Mouse (Mus musculus): ENCODE measurements at regions not wholly inside any gene's neighbourhood (a gene's known extent, or its start where the extent isn't known, plus 50 kb on each side); places are given as distances from the start of the nearest gene placed in this dataset.

DNA sequence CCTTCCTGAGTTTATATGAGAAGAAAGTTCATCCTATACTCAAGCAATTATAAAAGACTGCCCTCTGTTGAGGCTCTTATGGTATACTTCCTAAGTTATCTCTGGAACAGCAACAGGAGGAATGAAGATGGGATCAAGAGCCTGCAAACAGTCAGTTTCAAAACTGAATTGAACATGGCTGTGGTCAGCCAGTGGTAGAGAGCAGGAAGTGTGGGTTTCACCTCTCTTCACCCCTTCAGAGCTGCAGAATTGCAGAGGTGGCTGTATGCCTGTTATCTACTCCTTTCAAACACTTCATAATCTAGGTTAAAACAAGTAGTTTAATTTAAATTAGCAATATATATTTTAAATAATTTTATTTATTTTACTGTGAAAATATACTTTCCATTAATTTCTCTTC lies 854.8 kb upstream of the Sel1l start:
- peak; percentile 80 for ATAC-seq (ENCODE audit: poor library complexity, severe bottlenecking)

DNA sequence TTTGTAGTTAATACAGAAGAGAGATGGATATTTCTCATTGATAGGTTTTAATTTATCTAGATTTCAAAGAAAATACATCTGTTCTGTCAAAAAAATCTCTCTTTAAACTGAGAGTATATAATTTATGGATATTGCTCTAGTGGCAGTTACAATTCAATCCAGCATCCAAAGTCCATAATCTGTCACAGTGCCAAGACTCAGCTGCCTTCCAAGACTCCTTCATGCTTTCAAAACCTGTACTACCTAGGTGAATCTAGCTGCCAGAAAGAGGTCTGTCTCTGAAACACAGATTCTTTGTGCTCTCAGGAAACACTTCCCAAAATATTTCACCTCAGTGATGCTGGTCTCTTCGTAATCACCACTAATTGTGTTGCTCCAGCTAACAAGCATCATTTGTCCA lies 844.0 kb upstream of the Sel1l start:
- no peak for ATAC-seq (ENCODE audit: poor library complexity, severe bottlenecking)

- peak; percentile 70 for ATAC-seq (ENCODE audit: poor library complexity, severe bottlenecking)
Measured at GRCm38 (mm10) chr12:92672396-92672795, 823.4 kb upstream of the Sel1l start.

DNA sequence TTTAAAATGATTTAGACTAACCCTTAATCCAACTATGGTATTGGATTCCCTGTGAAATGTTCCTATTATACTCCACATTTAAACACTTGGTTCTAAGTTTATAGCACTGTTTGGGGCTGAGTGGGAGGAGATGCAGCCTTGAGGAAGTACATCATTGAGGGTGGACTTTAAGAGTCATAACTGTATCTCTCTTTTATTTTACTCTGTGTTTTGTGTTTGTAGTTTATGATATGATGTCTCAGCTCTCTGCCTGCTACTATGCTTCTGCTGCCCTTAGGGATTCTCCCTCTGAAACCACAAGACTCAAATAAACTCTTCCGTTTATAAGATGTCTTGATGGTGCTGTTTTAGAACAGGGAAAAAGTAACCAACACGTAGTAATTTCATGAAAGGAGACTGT lies 797.7 kb upstream of the Sel1l start:
- ATAC-seq (ENCODE audit: poor library complexity, severe bottlenecking), result no peak

DNA sequence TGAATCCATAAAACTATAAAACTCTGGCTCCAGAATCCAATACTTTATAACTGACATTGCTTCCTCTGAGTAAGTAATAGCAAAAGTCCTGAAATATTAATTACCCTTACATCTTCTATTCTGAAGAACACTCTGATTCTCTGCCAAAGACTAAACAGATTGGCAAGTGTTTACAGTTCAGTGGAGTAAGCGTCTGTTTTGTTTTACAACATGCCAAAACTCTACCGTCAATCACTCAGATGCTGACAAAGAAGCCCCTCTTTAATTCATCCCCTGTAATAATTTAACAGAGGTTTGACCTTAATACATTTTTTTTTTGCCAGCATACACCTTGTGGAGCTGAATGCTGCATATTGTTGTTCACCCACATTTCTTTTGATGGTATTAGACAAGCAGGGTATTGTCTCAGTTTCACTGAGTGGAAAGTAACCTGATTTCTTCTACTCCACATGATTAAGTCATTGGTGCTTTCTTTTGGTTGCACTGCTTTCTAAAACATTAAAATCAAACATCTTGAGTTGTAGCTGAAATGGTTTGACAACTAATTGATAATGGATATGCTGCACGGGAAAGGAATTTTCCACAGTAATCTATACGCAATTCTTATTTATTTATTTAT lies 796.2 kb upstream of the Sel1l start:
- no peak for ATAC-seq (ENCODE audit: poor library complexity, severe bottlenecking)

DNA sequence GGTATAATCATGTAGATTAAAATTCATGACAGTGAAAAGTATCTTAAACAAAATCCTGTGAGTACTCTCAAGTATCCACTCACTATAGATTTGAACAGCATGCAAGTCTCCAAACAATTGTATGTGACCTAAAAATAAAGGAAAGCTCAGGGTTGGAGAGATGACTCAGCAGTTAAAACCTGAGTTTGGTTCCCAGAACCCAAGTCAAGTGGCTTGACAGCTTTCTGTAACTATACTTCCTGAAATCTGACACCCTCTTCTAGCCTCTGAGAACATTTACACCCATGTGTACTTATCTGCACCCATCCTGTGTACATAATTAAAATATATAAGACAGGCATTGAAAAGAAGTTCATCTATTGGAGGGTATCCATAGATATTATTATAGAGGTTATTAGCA lies 770.2 kb upstream of the Sel1l start:
- no peak for ATAC-seq (ENCODE audit: poor library complexity, severe bottlenecking)

DNA sequence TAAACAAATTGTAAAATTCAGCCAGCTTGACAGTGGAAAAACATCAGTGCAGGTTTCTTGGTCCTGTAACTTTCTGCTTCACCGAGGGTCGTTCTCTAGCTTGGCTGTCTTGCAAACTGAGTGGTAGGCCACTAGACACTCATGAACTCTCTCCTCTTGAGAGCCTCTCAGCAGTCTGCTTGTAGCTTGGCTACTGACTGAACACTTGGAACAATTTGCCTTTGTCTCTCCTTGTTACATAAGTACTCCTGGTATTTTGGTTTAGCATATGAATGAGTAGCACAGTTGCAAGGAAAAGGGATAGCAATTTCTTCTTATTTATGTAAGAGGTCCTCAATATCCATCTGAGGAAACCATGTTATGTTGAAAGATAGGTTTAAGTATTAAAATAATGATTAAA lies 769.6 kb upstream of the Sel1l start:
- no peak for ATAC-seq (ENCODE audit: poor library complexity, severe bottlenecking)

DNA sequence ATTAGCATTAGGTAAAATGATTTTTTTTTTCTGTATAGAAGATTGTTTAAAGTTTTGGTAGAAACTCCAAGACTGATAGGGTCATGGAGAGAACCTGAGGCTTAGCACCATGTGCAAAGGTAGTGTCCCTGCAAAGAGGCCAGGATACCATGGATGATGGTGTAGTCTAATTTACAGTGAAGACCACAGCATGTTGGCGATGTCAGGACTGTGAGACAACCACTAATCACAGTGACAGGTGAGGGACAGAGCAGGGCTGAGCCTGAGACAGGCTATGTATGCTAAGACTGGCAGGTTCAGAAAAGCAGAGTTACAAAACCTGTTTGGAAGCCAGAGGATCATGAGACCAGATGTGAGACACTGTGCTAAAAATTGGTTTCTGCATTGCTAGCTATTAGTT lies 752.7 kb upstream of the Sel1l start:
- no peak for ATAC-seq (ENCODE audit: poor library complexity, severe bottlenecking)

DNA sequence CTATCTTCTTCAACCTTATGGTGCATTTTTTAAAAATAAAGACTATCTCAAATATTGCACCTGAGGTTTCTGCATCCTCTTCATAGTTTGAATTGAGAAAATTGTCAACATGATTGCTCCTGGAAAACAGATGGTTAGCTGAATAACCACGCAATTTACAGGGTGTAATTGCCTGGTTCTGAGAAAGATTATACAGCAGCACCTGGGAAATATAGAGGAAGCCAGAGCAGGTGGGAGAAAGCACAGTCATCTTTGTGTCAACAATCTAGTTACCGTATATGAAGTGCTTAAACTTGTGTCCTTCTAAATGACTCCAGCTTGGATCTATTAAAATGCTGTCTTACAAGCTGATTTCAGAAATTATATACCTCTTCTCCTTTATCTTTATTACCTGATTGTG lies 740.8 kb upstream of the Sel1l start:
- ATAC-seq (ENCODE audit: poor library complexity, severe bottlenecking), result no peak

- ATAC-seq (ENCODE audit: poor library complexity, severe bottlenecking), result no peak
Measured at GRCm38 (mm10) chr12:92589305-92589704, 740.3 kb upstream of the Sel1l start.

- ATAC-seq (ENCODE audit: poor library complexity, severe bottlenecking), result no peak
Measured at GRCm38 (mm10) chr12:92578596-92578995, 729.6 kb upstream of the Sel1l start.
